Mouse (Mus musculus) heart, postnatal 0 days (tissue): ENCODE measurements at regions not wholly inside any gene's neighbourhood (a gene's known extent, or its start where the extent isn't known, plus 50 kb on each side); places are given as distances from the start of the nearest gene placed in this dataset.

Source experiments
- CTCF ChIP-seq: IDR thresholded peaks from 2 replicates; pipeline ENCODE4 v1.5.1; 2016; ENCODE audit warnings: antibody characterized with exemption, control low read depth, low read depth
- EP300 ChIP-seq: IDR thresholded peaks from 2 replicates; pipeline ENCODE4 v1.6.1; 2016; ENCODE audit warnings: antibody characterized with exemption, low read depth

- TF ChIP-seq EP300 (no peak), CTCF (no peak)
Measured at GRCm38 (mm10) chr5:42525431-42525830, 457.7 kb downstream of the Gm16223 start.
